Mouse (Mus musculus): ENCODE data around the gene Tmtc4. TPM values are rescaled to one million over a fixed set of nuclear protein-coding genes. Genes with fewer than 3 reads are reported as not detected.
A peak's percentile ranks its signal among the peaks of the same experiment; 100 is the strongest.

Gene Tmtc4
- polyA plus RNA-seq, 1 experiment from 2014 or later, result 57.7 TPM

- no peak overlapping the region for H3K4me2 ChIP-seq
- peak; percentile 67 for ATAC-seq (ENCODE audit: low FRiP score)
- 26% methylated on average over 1 of the region's 1 CpGs for WGBS
- H3K9me3 ChIP-seq, result no peaks in the 10 kb centered on the region
- H3K9ac ChIP-seq, result no peak overlapping the region
- H3K36me3 ChIP-seq, result peaks cover 9% of the 10 kb centered on the region; the same call in 1 of the 2 replicates
- no peak overlapping the region for H3K27ac ChIP-seq
- no peaks in the 10 kb centered on the region for H3K27me3 ChIP-seq
- no peaks in the 10 kb centered on the region for H3K4me1 ChIP-seq (replicated peaks)
- H3K4me3 ChIP-seq, result no peak overlapping the region
Measured at GRCm38 (mm10) chr14:122953331-122953730, 30.5 kb downstream of the Tmtc4 start.

DNA sequence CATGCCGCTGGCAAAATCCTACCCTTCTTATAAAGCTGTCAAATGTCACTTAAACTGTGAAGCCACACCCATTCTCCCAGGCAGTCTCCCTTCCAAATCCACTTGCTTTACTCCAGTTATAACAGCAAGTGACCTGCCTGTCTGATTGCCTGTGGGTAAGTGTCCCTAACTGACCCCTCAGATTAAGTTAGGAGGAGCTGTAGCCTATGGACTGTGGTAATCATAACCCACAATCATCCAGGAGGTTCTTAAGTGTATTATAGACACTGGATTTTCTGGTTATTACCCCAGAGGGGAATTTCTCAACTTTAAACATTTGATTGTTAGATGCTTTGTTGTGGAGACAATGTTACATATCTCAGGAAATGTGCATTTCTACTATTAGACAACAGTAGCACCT lies 31.3 kb downstream of the Tmtc4 start:
- Histone ChIP-seq H3K36me3 (peaks cover 16% of the 10 kb centered on the region; the same call in 1 of the 2 replicates), H3K9ac (no peak overlapping the region), H3K27ac (no peak overlapping the region), H3K9me3 (no peaks in the 10 kb centered on the region), H3K4me2 (no peak overlapping the region), H3K27me3 (no peaks in the 10 kb centered on the region), H3K4me3 (no peak overlapping the region), H3K4me1 (replicated peaks) (no peaks in the 10 kb centered on the region)
- WGBS, result 90% methylated on average over 1 of the region's 1 CpGs
- ATAC-seq (ENCODE audit: low FRiP score), result no peak

- H3K36me3 ChIP-seq, result peaks cover 18% of the 10 kb centered on the region; the same call in 1 of the 2 replicates
- WGBS, result 81% methylated on average over 6 of the region's 6 CpGs
- ATAC-seq (ENCODE audit: low FRiP score), result no peak
Measured at GRCm38 (mm10) chr14:122951676-122952445, 32.0 kb downstream of the Tmtc4 start.

GRCm38 (mm10) chr14:122950915-122951314 lies 32.9 kb downstream of the Tmtc4 start:
- ATAC-seq (ENCODE audit: low FRiP score), result no peak
- Histone ChIP-seq H3K27me3 (no peaks in the 10 kb centered on the region), H3K9ac (no peak overlapping the region), H3K27ac (no peak overlapping the region), H3K4me2 (no peak overlapping the region), H3K9me3 (no peaks in the 10 kb centered on the region), H3K4me1 (replicated peaks) (no peaks in the 10 kb centered on the region), H3K36me3 (peaks cover 19% of the 10 kb centered on the region; the same call in 1 of the 2 replicates), H3K4me3 (no peak overlapping the region)
- 97% methylated on average over 1 of the region's 1 CpGs for WGBS

More at GRCm38 (mm10) chr14:122951676-122952445, 32.0 kb downstream of the Tmtc4 start:
- H3K9me3 ChIP-seq, result no peaks in the 10 kb centered on the region
- H3K4me3 ChIP-seq, result no peak overlapping the region
- no peak overlapping the region for H3K4me2 ChIP-seq
- no peak overlapping the region for H3K27ac ChIP-seq
- no peak overlapping the region for H3K9ac ChIP-seq
- H3K4me1 ChIP-seq (replicated peaks), result no peaks in the 10 kb centered on the region
- H3K27me3 ChIP-seq, result no peaks in the 10 kb centered on the region

- no peaks in the 10 kb centered on the region for H3K27me3 ChIP-seq
- WGBS, result 86% methylated on average over 3 of the region's 3 CpGs
- peaks cover 55% of the 10 kb centered on the region for H3K36me3 ChIP-seq
- no peak overlapping the region for H3K4me3 ChIP-seq
- no peak overlapping the region for H3K4me2 ChIP-seq
- H3K9ac ChIP-seq, result no peak overlapping the region
- H3K4me1 ChIP-seq (replicated peaks), result peaks cover 9% of the 10 kb centered on the region
- no peak overlapping the region for H3K27ac ChIP-seq
- peaks cover 3% of the 10 kb centered on the region; the same call in 1 of the 2 replicates for H3K9me3 ChIP-seq
- no peak for ATAC-seq (ENCODE audit: low FRiP score)
Measured at GRCm38 (mm10) chr14:122943475-122943853, 40.4 kb downstream of the Tmtc4 start.

DNA sequence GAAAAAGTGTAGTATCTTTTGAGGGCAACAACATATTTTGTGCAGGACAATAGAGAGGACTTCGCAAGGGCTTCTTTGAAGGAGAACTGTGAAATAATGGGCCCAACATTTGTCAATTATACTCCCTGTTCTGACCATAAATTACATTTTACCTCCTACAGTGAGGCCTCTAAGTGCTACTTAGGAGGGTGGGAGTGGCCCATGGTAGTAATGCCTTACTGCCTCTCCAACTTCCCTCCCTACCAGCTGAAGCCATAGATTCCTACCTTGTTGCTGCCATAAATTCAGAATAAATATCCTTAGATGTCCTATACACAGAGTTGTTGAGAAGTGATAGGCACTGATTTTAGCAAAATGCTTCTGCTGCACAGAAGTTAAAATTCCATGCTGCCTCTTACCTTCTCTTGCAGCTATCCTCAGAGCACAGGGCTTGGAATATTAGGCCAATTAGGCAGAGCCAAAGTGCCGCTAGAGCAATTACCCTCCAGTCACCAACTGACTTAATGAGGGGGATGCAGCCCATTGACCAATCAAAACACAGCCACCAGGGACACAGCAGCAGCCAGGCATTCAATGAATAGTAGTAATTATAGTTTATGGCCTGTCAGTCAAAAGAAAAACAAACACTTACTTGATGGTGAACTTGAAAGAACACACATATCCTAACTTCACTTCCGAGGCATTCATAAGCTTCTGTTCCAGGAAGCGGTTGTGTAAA lies 40.9 kb downstream of the Tmtc4 start:
- Histone ChIP-seq H3K9me3 (peaks cover 3% of the 10 kb centered on the region; the same call in 1 of the 2 replicates), H3K27me3 (no peaks in the 10 kb centered on the region), H3K4me2 (no peak overlapping the region), H3K9ac (no peak overlapping the region), H3K4me3 (no peak overlapping the region), H3K4me1 (replicated peaks) (peaks cover 9% of the 10 kb centered on the region), H3K27ac (no peak overlapping the region), H3K36me3 (peaks cover 52% of the 10 kb centered on the region)
- 62% methylated on average over 4 of the region's 4 CpGs for WGBS
- no peak for ATAC-seq (ENCODE audit: low FRiP score)

DNA sequence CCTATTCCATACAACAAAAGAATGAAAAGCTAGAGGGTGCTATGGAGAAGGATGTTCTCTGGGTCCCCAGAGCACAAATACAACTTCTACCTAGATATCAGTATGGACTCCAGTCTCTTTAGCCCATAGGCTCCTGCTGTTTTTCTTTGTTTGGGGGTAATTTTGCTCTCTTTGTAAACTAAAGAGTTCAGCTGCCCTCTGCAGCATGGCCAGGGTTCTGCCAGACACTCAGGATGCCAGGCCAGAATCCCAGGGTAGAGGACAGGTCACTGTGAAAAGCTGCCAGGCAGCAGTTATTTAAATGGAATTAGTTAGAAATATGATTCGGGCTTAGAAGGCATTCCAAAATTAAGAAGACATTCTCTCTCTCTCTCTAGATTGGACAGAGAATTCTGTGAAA lies 47.4 kb downstream of the Tmtc4 start:
- Histone ChIP-seq H3K4me2 (no peak overlapping the region), H3K9ac (no peak overlapping the region), H3K27ac (no peak overlapping the region), H3K36me3 (peaks cover 40% of the 10 kb centered on the region), H3K27me3 (no peaks in the 10 kb centered on the region), H3K9me3 (peaks cover 3% of the 10 kb centered on the region; the same call in 1 of the 2 replicates), H3K4me3 (no peak overlapping the region), H3K4me1 (replicated peaks) (no peaks in the 10 kb centered on the region)
- 91% methylated on average over 1 of the region's 1 CpGs for WGBS
- ATAC-seq (ENCODE audit: low FRiP score), result no peak

GRCm38 (mm10) chr14:122920011-122920410 lies 63.8 kb downstream of the Tmtc4 start:
- H3K4me3 ChIP-seq, result no peak overlapping the region
- H3K36me3 ChIP-seq, result peaks cover 35% of the 10 kb centered on the region
- no peaks in the 10 kb centered on the region for H3K9me3 ChIP-seq
- H3K27ac ChIP-seq, result no peak overlapping the region
- no peaks in the 10 kb centered on the region for H3K27me3 ChIP-seq
- ATAC-seq (ENCODE audit: low FRiP score), result no peak
- no peak overlapping the region for H3K9ac ChIP-seq
- no peak overlapping the region for H3K4me2 ChIP-seq
- 75% methylated on average over 5 of the region's 5 CpGs for WGBS
- no peaks in the 10 kb centered on the region for H3K4me1 ChIP-seq (replicated peaks)

GRCm38 (mm10) chr14:122917676-122918075 lies 66.2 kb downstream of the Tmtc4 start:
- Histone ChIP-seq H3K36me3 (peaks cover 26% of the 10 kb centered on the region), H3K4me2 (no peak overlapping the region), H3K9me3 (no peaks in the 10 kb centered on the region), H3K4me3 (no peak overlapping the region), H3K4me1 (replicated peaks) (peaks cover 8% of the 10 kb centered on the region), H3K27ac (no peak overlapping the region), H3K27me3 (no peaks in the 10 kb centered on the region; the same call in 1 of the 2 replicates), H3K9ac (no peak overlapping the region)
- no peak for ATAC-seq (ENCODE audit: low FRiP score)
- WGBS, result 97% methylated on average over 1 of the region's 1 CpGs

DNA sequence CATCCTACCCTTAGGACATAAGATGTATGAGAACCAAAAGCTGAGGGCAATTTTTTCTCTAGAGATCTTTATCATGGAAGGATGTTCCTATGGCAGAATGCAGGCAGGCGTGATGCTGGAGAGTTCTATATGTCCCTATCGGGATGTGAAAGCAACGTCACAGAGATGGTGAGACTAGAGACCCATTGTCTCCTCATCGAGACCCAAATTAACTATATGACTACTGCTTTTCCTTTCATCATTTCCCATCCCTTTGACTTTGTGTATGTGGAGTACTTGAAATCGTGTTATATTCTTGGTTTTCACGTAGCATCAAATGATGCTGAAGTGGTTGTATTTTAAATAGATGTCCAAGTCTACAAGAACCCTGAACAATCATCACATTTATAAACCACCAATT lies 70.2 kb downstream of the Tmtc4 start, which contains the start of gene Ggact:
TSS of gene Ggact (minus strand) at position 101 of the 400 bp plus-strand sequence.
- peaks cover 13% of the 10 kb centered on the region for H3K4me1 ChIP-seq (replicated peaks)
- ATAC-seq (ENCODE audit: low FRiP score), result no peak
- 0 out of 2 replicates have a peak, but pooled peaks cover 2% of the 10 kb centered on the region for H3K9me3 ChIP-seq
- peaks cover 17% of the 10 kb centered on the region for H3K27me3 ChIP-seq
- no peak within 1 kb of the TSS for H3K27ac ChIP-seq
- 84% methylated on average over 6 of the region's 6 CpGs for WGBS
- H3K36me3 ChIP-seq, result peaks cover 8% of the 10 kb centered on the region; the same call in 1 of the 2 replicates
- H3K4me2 ChIP-seq, result peak within 1 kb of the TSS; percentile 94
- H3K9ac ChIP-seq, result peak within 1 kb of the TSS; percentile 69
- H3K4me3 ChIP-seq, result peak within 1 kb of the TSS; percentile 61

GRCm38 (mm10) chr14:122912812-122913498 lies 70.9 kb downstream of the Tmtc4 start:
- peaks cover 17% of the 10 kb centered on the region for H3K27me3 ChIP-seq
- H3K9me3 ChIP-seq, result peaks cover 7% of the 10 kb centered on the region; the same call in 1 of the 2 replicates
- peaks cover 7% of the 10 kb centered on the region; the same call in 1 of the 2 replicates for H3K36me3 ChIP-seq
- H3K4me2 ChIP-seq, result peak overlapping the region; percentile 94
- WGBS, result under 1% methylated on average over 56 of the region's 58 CpGs
- no peak overlapping the region for H3K27ac ChIP-seq
- peak; percentile 82 for ATAC-seq (ENCODE audit: low FRiP score)
- H3K4me3 ChIP-seq, result peak overlapping the region; percentile 61
- H3K4me1 ChIP-seq (replicated peaks), result peaks cover 13% of the 10 kb centered on the region
- peak overlapping the region; percentile 69 for H3K9ac ChIP-seq

- H3K27me3 ChIP-seq, result peaks cover 17% of the 10 kb centered on the region
- H3K4me1 ChIP-seq (replicated peaks), result peaks cover 13% of the 10 kb centered on the region
- no peak overlapping the region for H3K27ac ChIP-seq
- no peak for ATAC-seq (ENCODE audit: low FRiP score)
- peaks cover 8% of the 10 kb centered on the region; the same call in 1 of the 2 replicates for H3K36me3 ChIP-seq
- peak overlapping the region; percentile 61; the same call in 1 of the 2 replicates for H3K4me3 ChIP-seq
- H3K4me2 ChIP-seq, result peak overlapping the region; percentile 94
- peaks cover 7% of the 10 kb centered on the region; the same call in 1 of the 2 replicates for H3K9me3 ChIP-seq
- no peak overlapping the region for H3K9ac ChIP-seq
- WGBS, result 51% methylated on average over 1 of the region's 1 CpGs
Measured at GRCm38 (mm10) chr14:122912137-122912536, 71.7 kb downstream of the Tmtc4 start.

Measured in hindbrain, embryonic 13.5 days (tissue).